8 mouse cellular contexts compared by ENCODE assay signal in genomic region chr14:75837048-75837916, GRCm38 (mm10). TPM values are rescaled to one million over a fixed set of nuclear protein-coding genes. Genes with fewer than 3 reads are reported as not detected.
DNase-seq lines count a peak whose midpoint lies in the region; ATAC-seq and TF ChIP-seq lines count a peak whose summit lies in the region.
"Had no signal": no experiment of that assay in that cellular context is flagged by ENCODE, and none has a peak within 500 bp of the region (broad histone marks: within the 10 kb centered on the region; RNA-seq: fewer than 3 reads in every experiment).

No protein-coding gene starts in this region.

- TF ChIP-seq POLR2A in limb, embryonic 14.5 days (IDR thresholded peaks at IDR 0.05; ENCODE audit: borderline replicate concordance, extremely low read depth, insufficient read depth, insufficient read length) = no peak
- no peak for TF ChIP-seq POLR2A in cerebellum, adult 2 months (IDR thresholded peaks at IDR 0.05; ENCODE audit: borderline replicate concordance, insufficient read depth, low read length)

- 81% methylated on average over 10 of the region's 10 CpGs for whole genome bisulfite sequencing in midbrain, embryonic 11.5 days
- 79% methylated on average over 10 of the region's 10 CpGs for WGBS in midbrain, embryonic 13.5 days
- 61% methylated on average over 10 of the region's 10 CpGs for WGBS in limb, embryonic 14.5 days
- 62% methylated on average over 10 of the region's 10 CpGs for WGBS in cerebellum, adult 2 months
- WGBS in forebrain, embryonic 11.5 days = 79% methylated on average over 10 of the region's 10 CpGs

- no peak overlapping the region for H3K4me3 ChIP-seq in midbrain, embryonic 11.5 days (ENCODE audit: low read depth, low read length)
- H3K4me3 ChIP-seq in midbrain, embryonic 13.5 days (replicated peaks) = no peak overlapping the region
- peak overlapping the region; percentile 58 for H3K4me3 ChIP-seq in erythroblast, embryonic 14.5 days (replicated peaks)
- no peak overlapping the region for H3K4me3 ChIP-seq in limb, embryonic 14.5 days (replicated peaks; ENCODE audit: low read length)
- H3K4me3 ChIP-seq in cerebellum, adult 2 months (replicated peaks; ENCODE audit: insufficient read depth, low read depth, low read length) = no peak overlapping the region
- H3K4me3 ChIP-seq in forebrain, embryonic 11.5 days (ENCODE audit: low read depth, low read length) = no peak overlapping the region
- H3K4me3 ChIP-seq: midbrain, embryonic 12.5 days had no signal

- no peaks in the 10 kb centered on the region for H3K9me3 ChIP-seq in midbrain, embryonic 11.5 days (ENCODE audit: control insufficient read depth, low read length)
- no peaks in the 10 kb centered on the region for H3K9me3 ChIP-seq in midbrain, embryonic 13.5 days
- H3K9me3 ChIP-seq in erythroblast, embryonic 14.5 days (ENCODE audit: control insufficient read depth, low read length) = no peaks in the 10 kb centered on the region; the same call in 1 of the 2 replicates
- H3K9me3 ChIP-seq in limb, embryonic 14.5 days (ENCODE audit: control insufficient read depth, low read length) = no peaks in the 10 kb centered on the region
- no peaks in the 10 kb centered on the region for H3K9me3 ChIP-seq in forebrain, embryonic 11.5 days (ENCODE audit: control insufficient read depth, low read length)
- H3K9me3 ChIP-seq: midbrain, embryonic 12.5 days had no signal

- H3K27me3 ChIP-seq in midbrain, embryonic 11.5 days (ENCODE audit: control insufficient read depth, insufficient read depth, low read length) = no peaks in the 10 kb centered on the region
- H3K27me3 ChIP-seq in midbrain, embryonic 13.5 days = no peaks in the 10 kb centered on the region
- no peaks in the 10 kb centered on the region for H3K27me3 ChIP-seq in erythroblast, embryonic 14.5 days (ENCODE audit: control insufficient read depth)
- H3K27me3 ChIP-seq in limb, embryonic 14.5 days (ENCODE audit: control insufficient read depth, insufficient read depth, low read length) = no peaks in the 10 kb centered on the region
- no peaks in the 10 kb centered on the region for H3K27me3 ChIP-seq in cerebellum, adult 2 months (ENCODE audit: control insufficient read depth, insufficient read depth, low read length)
- H3K27me3 ChIP-seq in forebrain, embryonic 11.5 days (ENCODE audit: control insufficient read depth, insufficient read depth, low read length) = no peaks in the 10 kb centered on the region
- H3K27me3 ChIP-seq: midbrain, embryonic 12.5 days had no signal

- H3K27ac ChIP-seq in midbrain, embryonic 11.5 days (ENCODE audit: low read depth, low read length) = no peak overlapping the region
- no peak overlapping the region for H3K27ac ChIP-seq in midbrain, embryonic 13.5 days
- no peak overlapping the region for H3K27ac ChIP-seq in limb, embryonic 14.5 days (replicated peaks; ENCODE audit: low read depth, low read length)
- H3K27ac ChIP-seq in cerebellum, adult 2 months (ENCODE audit: insufficient read depth, low read length) = no peak overlapping the region
- H3K27ac ChIP-seq in forebrain, embryonic 11.5 days (ENCODE audit: low read depth, low read length) = no peak overlapping the region
- H3K27ac ChIP-seq: midbrain, embryonic 12.5 days had no signal

- H3K36me3 ChIP-seq in midbrain, embryonic 11.5 days (ENCODE audit: control insufficient read depth, insufficient read depth, low read length) = no peaks in the 10 kb centered on the region
- H3K36me3 ChIP-seq in midbrain, embryonic 13.5 days = no peaks in the 10 kb centered on the region
- H3K36me3 ChIP-seq in erythroblast, embryonic 14.5 days (ENCODE audit: control insufficient read depth) = no peaks in the 10 kb centered on the region; the same call in none of the 2 replicates
- H3K36me3 ChIP-seq in limb, embryonic 14.5 days (ENCODE audit: control insufficient read depth, insufficient read depth, low read length) = no peaks in the 10 kb centered on the region
- no peaks in the 10 kb centered on the region for H3K36me3 ChIP-seq in forebrain, embryonic 11.5 days (ENCODE audit: control insufficient read depth, insufficient read depth, low read length)
- H3K36me3 ChIP-seq: midbrain, embryonic 12.5 days had no signal

- no peak for TF ChIP-seq CTCF in cerebellum, adult 2 months (IDR thresholded peaks at IDR 0.05; ENCODE audit: borderline replicate concordance, insufficient read depth, low read depth, low read length)

- no peak for ATAC-seq in midbrain, embryonic 11.5 days (ENCODE audit: low FRiP score)
- ATAC-seq in midbrain, embryonic 13.5 days = no peak
- ATAC-seq in limb, embryonic 14.5 days (ENCODE audit: low FRiP score, low read depth) = no peak
- no peak for ATAC-seq in forebrain, embryonic 11.5 days (replicated peaks; ENCODE audit: low FRiP score)

- H3K4me1 ChIP-seq in midbrain, embryonic 11.5 days (ENCODE audit: control insufficient read depth, insufficient read depth, low read length) = peaks cover 13% of the 10 kb centered on the region
- peaks cover 29% of the 10 kb centered on the region for H3K4me1 ChIP-seq in midbrain, embryonic 13.5 days (replicated peaks)
- H3K4me1 ChIP-seq in erythroblast, embryonic 14.5 days (ENCODE audit: control insufficient read depth) = peaks cover 78% of the 10 kb centered on the region
- H3K4me1 ChIP-seq in limb, embryonic 14.5 days (ENCODE audit: control insufficient read depth, insufficient read depth, low read length) = peaks cover 12% of the 10 kb centered on the region; the same call in 1 of the 2 replicates
- no peaks in the 10 kb centered on the region; the same call in 1 of the 2 replicates for H3K4me1 ChIP-seq in cerebellum, adult 2 months (ENCODE audit: control insufficient read depth, insufficient read depth, low read length)
- H3K4me1 ChIP-seq in forebrain, embryonic 11.5 days (replicated peaks; ENCODE audit: control insufficient read depth, insufficient read depth, low read length) = peaks cover 11% of the 10 kb centered on the region; the same call in 1 of the 2 replicates

- peak; percentile 79 for DNase-seq in midbrain, embryonic 11.5 days (ENCODE audit: low spot score, missing footprints)
- DNase-seq in limb, embryonic 14.5 days (ENCODE audit: low spot score) = peak; percentile 27
- peak; percentile 65 to 73 for DNase-seq in spleen, postnatal 4 days (ENCODE audit: low spot score in 2 of 2)
- DNase-seq in cerebellum, adult 2 months = no peak
- DNase-seq in forebrain, embryonic 11.5 days (ENCODE audit: low spot score) = no peak

- H3K9ac ChIP-seq in midbrain, embryonic 11.5 days (ENCODE audit: low read length) = no peak overlapping the region
- no peak overlapping the region for H3K9ac ChIP-seq in midbrain, embryonic 13.5 days (replicated peaks)
- no peak overlapping the region for H3K9ac ChIP-seq in limb, embryonic 14.5 days (ENCODE audit: low read depth, low read length, severe bottlenecking)
- H3K9ac ChIP-seq in forebrain, embryonic 11.5 days (ENCODE audit: low read length) = no peak overlapping the region
- H3K9ac ChIP-seq: midbrain, embryonic 12.5 days had no signal

- H3K4me2 ChIP-seq in midbrain, embryonic 11.5 days = no peak overlapping the region
- no peak overlapping the region for H3K4me2 ChIP-seq in midbrain, embryonic 13.5 days (replicated peaks)
- no peak overlapping the region for H3K4me2 ChIP-seq in limb, embryonic 14.5 days (replicated peaks; ENCODE audit: low read depth, low read length, severe bottlenecking)
- H3K4me2 ChIP-seq in forebrain, embryonic 11.5 days (ENCODE audit: low read depth, low read length, severe bottlenecking) = no peak overlapping the region
- H3K4me2 ChIP-seq: midbrain, embryonic 12.5 days had no signal

RNA-seq across cellular contexts. Expression of gene Tpt1, which starts 7.6 kb away (rescaled TPM):
- 1,099 and 1,119 TPM in 2 replicates for polyA plus RNA-seq in midbrain, embryonic 11.5 days (2014; fragmentation: Nextera tagmentation; extraction: Ambion mirVana)
- polyA plus RNA-seq in midbrain, embryonic 13.5 days (2015; fragmentation: Nextera tagmentation; extraction: Ambion mirVana) = 876 and 886 TPM in 2 replicates
- 472 and 499 TPM in 2 replicates for polyA plus RNA-seq in erythroblast, embryonic 14.5 days (2012)
- 2,516 and 2,539 TPM in 2 replicates for polyA plus RNA-seq in limb, embryonic 14.5 days (2012; rRNA removed)
- 1,237 and 1,305 TPM in 2 replicates for polyA plus RNA-seq in limb, embryonic 14.5 days (2014; fragmentation: Nextera tagmentation; extraction: Ambion mirVana)
- polyA plus RNA-seq in cerebellum, adult 2 months (2012; rRNA removed) = 698 and 753 TPM in 2 replicates
- 889 and 1,020 TPM in 2 replicates for polyA plus RNA-seq in forebrain, embryonic 11.5 days (2014; fragmentation: Nextera tagmentation; extraction: Ambion mirVana)

RNA-seq across cellular contexts. Expression of gene Slc25a30, which starts 50.4 kb away (rescaled TPM):
- 7.0 and 8.8 TPM in 2 replicates for polyA plus RNA-seq in midbrain, embryonic 11.5 days (2014; fragmentation: Nextera tagmentation; extraction: Ambion mirVana)
- 9.4 and 11.8 TPM in 2 replicates for polyA plus RNA-seq in midbrain, embryonic 13.5 days (2015; fragmentation: Nextera tagmentation; extraction: Ambion mirVana)
- polyA plus RNA-seq in erythroblast, embryonic 14.5 days (2012) = 0.73 and 0.87 TPM in 2 replicates
- 6.2 and 8.2 TPM in 2 replicates for polyA plus RNA-seq in limb, embryonic 14.5 days (2012; rRNA removed)
- 3.5 and 4.6 TPM in 2 replicates for polyA plus RNA-seq in limb, embryonic 14.5 days (2014; fragmentation: Nextera tagmentation; extraction: Ambion mirVana)
- polyA plus RNA-seq in cerebellum, adult 2 months (2012; rRNA removed) = 9.9 and 12.2 TPM in 2 replicates
- polyA plus RNA-seq in forebrain, embryonic 11.5 days (2014; fragmentation: Nextera tagmentation; extraction: Ambion mirVana) = 9.2 and 9.4 TPM in 2 replicates

Comparison
In these comparisons a context has a peak if more than half of its experiments do, and no peak if none do; other contexts are left out.
1. DNase-seq: peak in midbrain, embryonic 11.5 days (single experiment), limb, embryonic 14.5 days (single experiment) and spleen, postnatal 4 days (2 of 2); none in cerebellum, adult 2 months (0 of 2) and forebrain, embryonic 11.5 days (single experiment).